Mouse (Mus musculus) cerebellum, adult 11-12 months (tissue): ENCODE measurements at regions not wholly inside any gene's neighbourhood (a gene's known extent, or its start where the extent isn't known, plus 50 kb on each side); places are given as distances from the start of the nearest gene placed in this dataset.

Experiments
- DNase-seq: peaks from one replicate; pipeline ENCODE4 v3.0.0; 2022

- no peak for DNase-seq
These were observed 94.1 kb upstream of the Spred1 start for GRCm38 (mm10) chr2:117027071-117027470.

- DNase-seq: no peak
These were observed 92.4 kb upstream of the Spred1 start for GRCm38 (mm10) chr2:117028771-117029170.

DNA sequence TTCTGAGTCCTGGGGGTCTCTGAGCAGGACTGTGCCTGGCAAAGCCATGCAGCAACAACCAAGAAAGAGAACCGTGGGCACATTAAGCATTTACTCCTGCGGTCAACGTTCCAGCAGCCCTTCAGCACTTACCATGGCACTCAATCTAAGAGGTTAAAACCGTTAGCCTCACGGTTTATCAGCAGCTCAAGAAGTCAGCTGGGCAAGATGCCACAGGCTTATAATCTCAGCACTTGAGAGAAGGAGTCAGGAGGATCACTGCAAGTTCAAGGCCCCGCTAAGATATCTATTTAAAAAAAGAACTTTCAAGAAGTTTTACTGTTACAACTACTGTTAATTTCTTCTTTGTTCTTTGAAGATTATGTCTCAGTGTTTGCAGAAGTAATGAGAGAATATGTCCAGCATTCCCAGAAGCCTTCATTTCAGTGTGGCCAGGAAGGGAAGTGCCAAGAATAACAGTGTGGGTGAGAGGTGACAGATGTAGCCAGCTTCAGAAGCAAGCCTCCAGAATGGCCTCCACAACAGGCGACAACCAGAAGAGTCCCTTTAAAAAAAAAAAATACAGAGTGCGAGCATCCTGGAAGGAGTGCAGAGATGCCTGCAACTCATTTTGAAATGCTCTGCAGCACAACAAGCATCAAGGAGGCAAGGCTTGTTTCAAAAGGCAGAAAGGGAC, 84.8 kb upstream of the Spred1 start:
- DNase-seq: no peak

DNA sequence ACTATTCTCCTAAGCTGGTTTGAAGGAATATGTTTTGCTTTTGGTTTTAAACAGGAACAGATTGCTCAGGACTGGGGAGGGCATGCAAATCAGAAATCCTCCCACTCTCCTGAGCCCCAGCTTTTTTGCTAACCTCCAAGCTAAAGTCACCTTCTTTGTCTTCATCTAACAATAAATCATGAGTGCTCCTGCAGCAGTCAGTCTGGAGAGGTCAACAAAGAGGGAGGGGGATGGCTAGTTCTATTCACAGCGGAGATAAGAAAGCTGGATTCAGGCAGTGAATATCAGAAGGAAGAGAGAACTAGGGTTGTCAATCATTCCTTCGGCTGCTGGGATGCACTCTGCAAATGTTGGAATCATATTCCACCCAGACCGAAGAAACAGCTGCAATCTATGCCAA, 81.0 kb upstream of the Spred1 start:
- no peak for DNase-seq

GRCm38 (mm10) chr2:117043831-117044230, 77.3 kb upstream of the Spred1 start:
- no peak for DNase-seq

- no peak for DNase-seq
These were observed 72.9 kb upstream of the Spred1 start for GRCm38 (mm10) chr2:117048290-117048730.

DNA sequence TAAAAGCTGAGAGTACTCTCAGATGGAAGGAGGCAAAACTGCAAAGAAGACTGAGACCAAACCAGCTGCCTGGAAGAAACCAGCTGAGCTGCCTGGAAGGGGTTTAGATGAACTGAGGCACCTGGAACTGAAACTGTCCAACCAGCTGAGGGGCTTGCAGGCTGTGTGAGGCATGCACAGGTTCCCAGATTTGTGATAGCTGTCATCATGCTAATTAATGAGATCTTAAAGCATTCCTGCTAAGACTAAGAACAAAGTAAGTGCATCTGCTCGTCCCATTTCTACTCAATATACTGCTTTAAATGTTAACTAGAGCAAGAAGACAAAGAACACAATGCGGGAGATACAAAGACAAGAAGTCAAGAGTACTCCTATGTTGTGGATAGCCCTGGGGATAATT, 71.1 kb upstream of the Spred1 start:
- DNase-seq: no peak

GRCm38 (mm10) chr2:117064126-117064525, 57.0 kb upstream of the Spred1 start:
- no peak for DNase-seq

DNA sequence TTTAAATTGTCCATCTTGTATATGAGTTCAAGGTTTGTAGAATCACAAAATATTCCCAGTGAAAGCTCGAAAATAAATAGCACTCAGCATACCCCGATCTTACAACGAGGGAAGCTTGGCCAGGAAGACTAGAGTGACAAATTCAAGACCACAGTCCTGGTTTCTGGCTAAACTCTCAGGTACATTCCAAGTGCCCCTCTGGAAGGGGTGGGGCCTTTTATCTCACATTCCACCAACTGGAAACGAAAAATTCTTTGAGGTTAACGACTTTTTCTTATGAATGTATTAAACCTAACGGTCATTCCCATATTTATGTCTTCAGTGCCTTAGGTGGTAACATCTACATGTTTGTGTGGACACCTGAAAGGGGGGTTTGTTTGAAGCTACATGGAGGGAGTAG, 50.8 kb upstream of the Spred1 start:
- DNase-seq: no peak

GRCm38 (mm10) chr2:117071098-117071497, 50.1 kb upstream of the Spred1 start:
- no peak for DNase-seq
